Mouse (Mus musculus): Measurements from ENCODE around the gene Atg4a. TPM values are rescaled to one million over a fixed set of nuclear protein-coding genes. Genes with fewer than 3 reads are reported as not detected.
A peak's percentile ranks its signal among the peaks of the same experiment; 100 is the strongest.

The Atg4a gene
- polyA plus RNA-seq, 1 experiment from 2014 or later: 20.6 TPM

DNA sequence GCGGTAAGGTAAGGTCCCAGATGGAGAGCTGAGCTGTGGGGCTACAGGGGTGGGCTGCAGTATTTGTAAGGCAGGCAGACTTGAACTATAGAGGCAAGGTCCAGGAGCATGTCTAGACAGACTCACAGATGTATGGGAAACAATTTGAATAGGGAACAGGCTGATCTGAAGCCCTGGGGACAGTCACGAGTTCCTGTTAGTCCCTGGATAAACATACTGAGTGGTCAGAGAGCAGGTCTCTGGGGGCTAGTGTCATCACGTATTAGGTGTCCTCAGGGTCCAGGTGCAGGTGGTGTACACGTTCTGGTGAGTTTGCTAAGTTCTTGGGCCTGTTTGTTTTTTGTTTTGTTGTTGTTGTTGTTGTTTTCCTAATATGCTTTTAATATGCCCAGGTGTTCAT lies 23.5 kb downstream of the Atg4a start:
- Histone ChIP-seq H3K27me3 (ENCODE audit: insufficient read depth, low read length) (peaks cover 39% of the 10 kb centered on the region), H3K9ac (replicated peaks; ENCODE audit: low read length) (no peak overlapping the region), H3K9me3 (ENCODE audit: low read length) (no peaks in the 10 kb centered on the region), H3K27ac (ENCODE audit: low read length) (no peak overlapping the region), H3K4me3 (ENCODE audit: low read length) (no peak overlapping the region), H3K4me1 (ENCODE audit: insufficient read depth, low read length) (peaks cover 9% of the 10 kb centered on the region), H3K36me3 (ENCODE audit: insufficient read depth, low read length) (no peaks in the 10 kb centered on the region), H3K4me2 (replicated peaks; ENCODE audit: low read depth, low read length) (no peak overlapping the region)
- WGBS: 73% methylated on average over 4 of the region's 4 CpGs
- no peak for ATAC-seq (ENCODE audit: low FRiP score, low TSS enrichment)

GRCm38 (mm10) chrX:140983206-140983960 lies 26.7 kb downstream of the Atg4a start:
- Histone ChIP-seq H3K9ac (replicated peaks; ENCODE audit: low read length) (no peak overlapping the region), H3K27me3 (ENCODE audit: insufficient read depth, low read length) (peaks cover 44% of the 10 kb centered on the region), H3K9me3 (ENCODE audit: low read length) (no peaks in the 10 kb centered on the region), H3K36me3 (ENCODE audit: insufficient read depth, low read length) (no peaks in the 10 kb centered on the region), H3K27ac (ENCODE audit: low read length) (peak overlapping the region; percentile 53; the same call in 1 of the 2 replicates), H3K4me2 (replicated peaks; ENCODE audit: low read depth, low read length) (no peak overlapping the region), H3K4me1 (ENCODE audit: insufficient read depth, low read length) (peaks cover 9% of the 10 kb centered on the region), H3K4me3 (ENCODE audit: low read length) (no peak overlapping the region)
- ATAC-seq (ENCODE audit: low FRiP score, low TSS enrichment): no peak
- WGBS: 38% methylated on average over 6 of the region's 6 CpGs

DNA sequence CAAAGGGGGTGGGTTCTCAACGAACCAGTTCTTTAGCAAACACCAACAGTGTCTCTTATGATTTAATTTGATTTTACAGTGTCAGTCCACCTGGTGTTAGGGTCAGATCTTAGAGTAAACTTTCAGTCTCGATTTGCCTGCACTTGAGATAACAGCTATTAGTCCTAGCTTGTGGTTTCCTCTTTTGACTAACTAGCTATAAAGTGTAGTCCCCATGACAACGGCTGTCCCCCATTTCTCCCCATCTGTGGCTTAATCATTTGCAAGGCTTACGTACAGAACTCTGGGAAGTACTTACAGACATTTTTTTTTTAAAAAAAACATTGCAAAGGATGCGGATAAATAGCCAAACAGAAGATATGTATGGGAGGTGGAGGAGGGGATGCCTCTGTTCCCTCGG lies 28.1 kb downstream of the Atg4a start:
- no peak for ATAC-seq (ENCODE audit: low FRiP score, low TSS enrichment)
- Histone ChIP-seq H3K27ac (ENCODE audit: low read length) (peak overlapping the region; percentile 18; the same call in 1 of the 2 replicates), H3K4me1 (ENCODE audit: insufficient read depth, low read length) (peaks cover 9% of the 10 kb centered on the region), H3K9ac (replicated peaks; ENCODE audit: low read length) (no peak overlapping the region), H3K36me3 (ENCODE audit: insufficient read depth, low read length) (no peaks in the 10 kb centered on the region), H3K27me3 (ENCODE audit: insufficient read depth, low read length) (peaks cover 41% of the 10 kb centered on the region), H3K9me3 (ENCODE audit: low read length) (no peaks in the 10 kb centered on the region), H3K4me3 (ENCODE audit: low read length) (no peak overlapping the region), H3K4me2 (replicated peaks; ENCODE audit: low read depth, low read length) (no peak overlapping the region)
- WGBS: 53% methylated on average over 6 of the region's 6 CpGs

- Histone ChIP-seq H3K4me2 (replicated peaks; ENCODE audit: low read depth, low read length) (no peak overlapping the region), H3K36me3 (ENCODE audit: insufficient read depth, low read length) (no peaks in the 10 kb centered on the region), H3K27me3 (ENCODE audit: insufficient read depth, low read length) (peaks cover 38% of the 10 kb centered on the region), H3K27ac (ENCODE audit: low read length) (no peak overlapping the region), H3K4me3 (ENCODE audit: low read length) (no peak overlapping the region), H3K9me3 (ENCODE audit: low read length) (no peaks in the 10 kb centered on the region), H3K4me1 (ENCODE audit: insufficient read depth, low read length) (peaks cover 9% of the 10 kb centered on the region), H3K9ac (replicated peaks; ENCODE audit: low read length) (no peak overlapping the region)
- no peak for ATAC-seq (ENCODE audit: low FRiP score, low TSS enrichment)
- WGBS: 78% methylated on average over 2 of the region's 2 CpGs
These were observed 28.5 kb downstream of the Atg4a start for GRCm38 (mm10) chrX:140985256-140985655.

DNA sequence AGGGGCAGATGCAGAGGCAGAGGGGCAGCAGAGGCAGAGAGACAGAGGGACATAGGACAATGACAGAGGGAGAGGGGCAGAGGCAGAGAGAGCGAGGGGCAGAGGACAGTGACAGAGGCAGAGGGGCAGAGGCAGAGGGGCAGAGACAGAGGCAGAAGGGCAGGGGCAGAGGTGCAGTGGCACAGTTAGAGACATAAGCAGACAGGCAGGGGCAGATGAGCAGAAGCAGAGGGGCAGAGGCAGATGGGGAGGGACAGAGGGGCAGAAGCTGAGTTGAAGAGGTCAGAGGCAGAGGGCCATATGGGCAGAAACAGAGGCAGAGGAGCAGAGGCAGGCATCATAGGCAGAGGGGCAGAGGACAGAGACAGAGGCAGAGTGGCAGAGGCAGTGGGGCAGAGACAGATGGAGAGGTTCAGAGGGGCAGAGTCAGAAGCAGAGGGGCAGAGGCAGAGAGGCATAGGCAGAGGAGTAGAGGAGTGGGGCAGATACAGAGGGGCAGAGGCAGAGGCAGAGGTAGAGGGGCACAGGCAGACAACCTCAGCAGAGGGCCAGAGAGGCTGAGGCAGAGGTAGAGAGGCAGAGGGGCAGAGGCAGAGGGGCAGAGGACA lies 40.3 kb downstream of the Atg4a start:
- no peaks in the 10 kb centered on the region for H3K4me1 ChIP-seq (ENCODE audit: insufficient read depth, low read length)
- H3K4me2 ChIP-seq (replicated peaks; ENCODE audit: low read depth, low read length): no peak overlapping the region
- H3K36me3 ChIP-seq (ENCODE audit: insufficient read depth, low read length): no peaks in the 10 kb centered on the region
- 91% methylated on average over 1 of the region's 1 CpGs for WGBS
- no peaks in the 10 kb centered on the region for H3K9me3 ChIP-seq (ENCODE audit: low read length)
- no peak overlapping the region for H3K9ac ChIP-seq (replicated peaks; ENCODE audit: low read length)
- peak; percentile 90 for ATAC-seq (ENCODE audit: low FRiP score, low TSS enrichment)
- no peak overlapping the region for H3K27ac ChIP-seq (ENCODE audit: low read length)
- H3K4me3 ChIP-seq (ENCODE audit: low read length): no peak overlapping the region
- peaks cover 27% of the 10 kb centered on the region; the same call in 1 of the 2 replicates for H3K27me3 ChIP-seq (ENCODE audit: insufficient read depth, low read length)

DNA sequence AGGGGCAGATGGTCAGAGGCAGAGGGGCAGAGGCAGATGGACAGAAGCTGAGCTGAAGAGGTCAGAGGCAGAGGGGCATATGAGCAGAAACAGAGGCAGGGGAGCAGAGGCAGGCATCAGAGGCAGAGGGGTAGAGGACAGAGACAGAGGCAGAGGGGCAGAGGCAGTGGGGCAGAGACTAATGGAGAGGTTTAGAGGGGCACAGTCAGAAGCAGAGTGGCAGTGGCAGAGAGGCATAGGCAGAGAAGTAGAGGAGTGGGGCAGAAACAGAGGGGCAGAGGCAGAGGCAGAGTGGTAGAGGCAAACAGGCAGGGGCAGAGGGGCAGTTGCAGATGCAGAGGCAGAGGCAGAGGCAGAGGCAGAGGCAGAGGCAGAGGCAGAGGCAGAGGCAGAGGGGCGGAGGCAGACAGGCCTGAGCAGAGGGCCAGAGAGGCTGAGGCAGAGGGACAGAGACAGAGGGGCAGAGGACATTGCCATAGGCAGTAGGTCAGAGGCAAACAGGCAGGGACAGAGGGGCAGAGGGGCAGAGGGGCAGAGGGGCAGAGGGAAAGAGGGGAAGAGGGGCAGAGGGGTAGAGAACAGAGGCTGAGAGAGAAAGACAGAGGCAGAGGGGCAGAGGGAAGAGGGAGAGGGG lies 41.3 kb downstream of the Atg4a start:
- Histone ChIP-seq H3K27ac (ENCODE audit: low read length) (no peak overlapping the region), H3K4me2 (replicated peaks; ENCODE audit: low read depth, low read length) (no peak overlapping the region), H3K27me3 (ENCODE audit: insufficient read depth, low read length) (peaks cover 26% of the 10 kb centered on the region; the same call in 1 of the 2 replicates), H3K4me3 (ENCODE audit: low read length) (no peak overlapping the region), H3K4me1 (ENCODE audit: insufficient read depth, low read length) (no peaks in the 10 kb centered on the region), H3K9me3 (ENCODE audit: low read length) (no peaks in the 10 kb centered on the region), H3K36me3 (ENCODE audit: insufficient read depth, low read length) (no peaks in the 10 kb centered on the region), H3K9ac (replicated peaks; ENCODE audit: low read length) (no peak overlapping the region)
- peak; percentile 51; the same call in 1 of the 2 replicates for ATAC-seq (ENCODE audit: low FRiP score, low TSS enrichment)
- WGBS: 45% methylated on average over 1 of the region's 1 CpGs

DNA sequence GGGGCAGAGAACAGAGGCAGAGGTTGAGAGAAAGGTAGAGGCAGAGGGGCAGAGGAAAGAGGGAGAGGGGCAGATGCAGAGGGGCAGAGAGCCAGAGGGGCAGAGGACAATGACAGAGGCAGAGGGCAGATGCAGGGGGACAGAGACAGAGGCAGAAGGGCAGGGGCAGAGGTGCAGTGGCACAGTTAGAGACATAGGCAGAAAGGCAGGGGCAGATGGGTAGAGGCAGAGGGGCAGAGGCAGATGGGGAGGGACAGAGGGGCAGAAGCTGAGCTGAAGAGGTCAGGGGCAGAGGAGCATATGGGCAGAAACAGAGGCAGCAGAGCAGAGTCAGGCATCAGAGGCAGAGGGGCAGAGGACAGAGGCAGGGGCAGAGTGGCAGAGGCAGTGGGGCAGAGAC lies 42.2 kb downstream of the Atg4a start:
- no peaks in the 10 kb centered on the region for H3K36me3 ChIP-seq (ENCODE audit: insufficient read depth, low read length)
- H3K27me3 ChIP-seq (ENCODE audit: insufficient read depth, low read length): peaks cover 22% of the 10 kb centered on the region; the same call in 1 of the 2 replicates
- H3K9ac ChIP-seq (replicated peaks; ENCODE audit: low read length): no peak overlapping the region
- ATAC-seq (ENCODE audit: low FRiP score, low TSS enrichment): 0 out of 2 replicates have a peak, but pooled peaks have one; percentile 19
- no peak overlapping the region for H3K4me3 ChIP-seq (ENCODE audit: low read length)
- H3K4me1 ChIP-seq (ENCODE audit: insufficient read depth, low read length): no peaks in the 10 kb centered on the region
- H3K4me2 ChIP-seq (replicated peaks; ENCODE audit: low read depth, low read length): no peak overlapping the region
- no peaks in the 10 kb centered on the region for H3K9me3 ChIP-seq (ENCODE audit: low read length)
- H3K27ac ChIP-seq (ENCODE audit: low read length): no peak overlapping the region

DNA sequence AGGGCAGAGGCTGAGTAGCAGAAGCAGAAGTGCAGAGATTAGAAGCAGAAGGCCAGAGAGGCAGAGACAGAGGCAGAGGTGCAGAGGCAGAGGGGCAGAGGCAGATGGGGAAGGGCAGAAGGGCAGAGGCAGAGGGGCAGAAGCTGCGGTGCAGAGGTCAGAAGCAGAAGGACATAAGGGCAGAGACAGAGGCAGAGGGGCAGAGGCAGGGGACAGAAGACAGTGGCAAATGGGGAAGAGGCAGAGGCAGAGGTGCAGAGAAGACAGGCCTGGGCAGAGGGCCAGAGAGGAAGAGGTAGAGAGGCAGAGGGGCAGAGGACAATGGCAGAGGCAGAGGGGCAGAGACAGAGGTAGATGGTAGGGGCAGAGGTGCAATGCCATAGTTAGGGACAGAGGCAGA lies 193.0 kb downstream of the Atg4a start:
- ATAC-seq (ENCODE audit: low FRiP score, low TSS enrichment): 0 out of 2 replicates have a peak, but pooled peaks have one; percentile 23
- Histone ChIP-seq H3K4me3 (ENCODE audit: low read length) (no peak overlapping the region), H3K4me2 (replicated peaks; ENCODE audit: low read depth, low read length) (no peak overlapping the region), H3K9ac (replicated peaks; ENCODE audit: low read length) (no peak overlapping the region), H3K27me3 (ENCODE audit: insufficient read depth, low read length) (peaks cover 12% of the 10 kb centered on the region; the same call in 1 of the 2 replicates), H3K27ac (ENCODE audit: low read length) (no peak overlapping the region), H3K9me3 (ENCODE audit: low read length) (no peaks in the 10 kb centered on the region), H3K36me3 (ENCODE audit: insufficient read depth, low read length) (no peaks in the 10 kb centered on the region), H3K4me1 (ENCODE audit: insufficient read depth, low read length) (no peaks in the 10 kb centered on the region)
- whole genome bisulfite sequencing: 71% methylated on average over 1 of the region's 1 CpGs

DNA sequence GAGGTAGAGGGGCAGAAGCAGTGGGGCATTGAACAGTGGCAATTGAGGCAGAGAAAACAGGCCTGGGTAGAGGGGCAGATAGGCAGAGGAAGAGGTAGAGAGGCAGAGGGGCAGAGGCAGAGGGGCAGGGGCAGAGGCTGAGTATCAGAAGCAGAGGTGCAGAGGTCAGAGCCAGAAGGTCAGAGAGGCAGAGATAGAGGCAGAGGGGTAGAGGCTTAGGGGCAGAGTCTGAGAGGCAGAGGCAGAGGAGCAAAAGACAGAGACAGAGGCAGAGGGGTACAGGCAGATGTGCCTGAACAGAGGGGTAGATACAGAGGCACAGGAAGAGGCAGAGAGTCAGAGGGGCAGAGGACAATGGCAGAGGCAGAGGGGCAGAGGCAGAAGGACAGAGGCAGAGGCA lies 193.6 kb downstream of the Atg4a start:
- Histone ChIP-seq H3K4me1 (ENCODE audit: insufficient read depth, low read length) (no peaks in the 10 kb centered on the region), H3K27me3 (ENCODE audit: insufficient read depth, low read length) (peaks cover 12% of the 10 kb centered on the region; the same call in 1 of the 2 replicates), H3K36me3 (ENCODE audit: insufficient read depth, low read length) (no peaks in the 10 kb centered on the region), H3K27ac (ENCODE audit: low read length) (no peak overlapping the region), H3K9me3 (ENCODE audit: low read length) (no peaks in the 10 kb centered on the region), H3K4me2 (replicated peaks; ENCODE audit: low read depth, low read length) (no peak overlapping the region), H3K9ac (replicated peaks; ENCODE audit: low read length) (no peak overlapping the region), H3K4me3 (ENCODE audit: low read length) (no peak overlapping the region)
- peak; percentile 72 for ATAC-seq (ENCODE audit: low FRiP score, low TSS enrichment)

GRCm38 (mm10) chrX:141151182-141151581 lies 194.5 kb downstream of the Atg4a start:
- H3K9me3 ChIP-seq (ENCODE audit: low read length): no peaks in the 10 kb centered on the region
- no peaks in the 10 kb centered on the region for H3K4me1 ChIP-seq (ENCODE audit: insufficient read depth, low read length)
- no peaks in the 10 kb centered on the region for H3K36me3 ChIP-seq (ENCODE audit: insufficient read depth, low read length)
- no peak for ATAC-seq (ENCODE audit: low FRiP score, low TSS enrichment)
- H3K4me3 ChIP-seq (ENCODE audit: low read length): no peak overlapping the region
- no peak overlapping the region for H3K9ac ChIP-seq (replicated peaks; ENCODE audit: low read length)
- H3K27ac ChIP-seq (ENCODE audit: low read length): no peak overlapping the region
- peaks cover 12% of the 10 kb centered on the region; the same call in 1 of the 2 replicates for H3K27me3 ChIP-seq (ENCODE audit: insufficient read depth, low read length)
- no peak overlapping the region for H3K4me2 ChIP-seq (replicated peaks; ENCODE audit: low read depth, low read length)
